Mouse (Mus musculus): ENCODE data around the gene Lce1h. TPM values are rescaled to one million over a fixed set of nuclear protein-coding genes. Genes with fewer than 3 reads are reported as not detected.

The Lce1h gene
- polyA plus RNA-seq (2014; fragmentation: Illumina TruSeq; extraction: RNeasy Lipid Tissue Mini Kit (QIAGEN cat#74804); ENCODE audit: insufficient read depth, low read depth, low replicate concordance): not detected

GRCm38 (mm10) chr3:92764965-92765364 lies at the start of gene Lce1h:
Gene Lce1h, minus strand, starts transcription at chr3:92765065.

GRCm38 (mm10) chr3:92807791-92808190 lies 42.9 kb upstream of the Lce1h start, which contains the start of gene Lce1k:
Gene Lce1k, minus strand, starts transcription at chr3:92807891.

GRCm38 (mm10) chr3:92790414-92790813 lies 25.5 kb upstream of the Lce1h start, which contains the start of gene Lce1j:
Gene Lce1j, minus strand, starts transcription at chr3:92790514.

GRCm38 (mm10) chr3:92778799-92779198 lies 13.9 kb upstream of the Lce1h start, which contains the start of gene Lce1i:
Gene Lce1i, minus strand, starts transcription at chr3:92778899.

GRCm38 (mm10) chr3:92752238-92752637 lies 12.6 kb downstream of the Lce1h start, which contains the start of gene Lce1g:
Gene Lce1g, minus strand, starts transcription at chr3:92752338.

GRCm38 (mm10) chr3:92738996-92739395 lies 25.9 kb downstream of the Lce1h start, which contains the start of gene Gm38119:
Gene Gm38119, minus strand, starts transcription at chr3:92739096.

GRCm38 (mm10) chr3:92720250-92720649 lies 44.6 kb downstream of the Lce1h start, which contains the start of gene Lce1f:
Gene Lce1f, minus strand, starts transcription at chr3:92720350.

Other genes starting within 250 kb of the Lce1h start
- gene 2310046K23Rik, start 230.6 kb downstream of the Lce1h start, polyA plus RNA-seq (2014; fragmentation: Illumina TruSeq; extraction: RNeasy Lipid Tissue Mini Kit (QIAGEN cat#74804); ENCODE audit: insufficient read depth, low read depth, low replicate concordance): not detected
- 0.97 TPM for gene Ivl, start 191.3 kb downstream of the Lce1h start, polyA plus RNA-seq (2014; fragmentation: Illumina TruSeq; extraction: RNeasy Lipid Tissue Mini Kit (QIAGEN cat#74804); ENCODE audit: insufficient read depth, low read depth, low replicate concordance)
- gene Smcp, start 176.1 kb downstream of the Lce1h start, polyA plus RNA-seq (2014; fragmentation: Illumina TruSeq; extraction: RNeasy Lipid Tissue Mini Kit (QIAGEN cat#74804); ENCODE audit: insufficient read depth, low read depth, low replicate concordance): not detected
- gene 2210017I01Rik, start 157.6 kb downstream of the Lce1h start, polyA plus RNA-seq (2014; fragmentation: Illumina TruSeq; extraction: RNeasy Lipid Tissue Mini Kit (QIAGEN cat#74804); ENCODE audit: insufficient read depth, low read depth, low replicate concordance): not detected
- not detected for gene Lce6a, start 143.4 kb downstream of the Lce1h start, polyA plus RNA-seq (2014; fragmentation: Illumina TruSeq; extraction: RNeasy Lipid Tissue Mini Kit (QIAGEN cat#74804); ENCODE audit: insufficient read depth, low read depth, low replicate concordance)
- gene Lce1a1, start 116.8 kb downstream of the Lce1h start, polyA plus RNA-seq (2014; fragmentation: Illumina TruSeq; extraction: RNeasy Lipid Tissue Mini Kit (QIAGEN cat#74804); ENCODE audit: insufficient read depth, low read depth, low replicate concordance): not detected
- not detected for gene Lce1b, start 108.1 kb downstream of the Lce1h start, polyA plus RNA-seq (2014; fragmentation: Illumina TruSeq; extraction: RNeasy Lipid Tissue Mini Kit (QIAGEN cat#74804); ENCODE audit: insufficient read depth, low read depth, low replicate concordance)
- not detected for gene Lce1a2, start 94.8 kb downstream of the Lce1h start, polyA plus RNA-seq (2014; fragmentation: Illumina TruSeq; extraction: RNeasy Lipid Tissue Mini Kit (QIAGEN cat#74804); ENCODE audit: insufficient read depth, low read depth, low replicate concordance)
- gene Lce1c, start 85.8 kb downstream of the Lce1h start, polyA plus RNA-seq (2014; fragmentation: Illumina TruSeq; extraction: RNeasy Lipid Tissue Mini Kit (QIAGEN cat#74804); ENCODE audit: insufficient read depth, low read depth, low replicate concordance): not detected
- gene Lce1d, start 77.9 kb downstream of the Lce1h start, polyA plus RNA-seq (2014; fragmentation: Illumina TruSeq; extraction: RNeasy Lipid Tissue Mini Kit (QIAGEN cat#74804); ENCODE audit: insufficient read depth, low read depth, low replicate concordance): not detected
- not detected for gene Lce1e, start 56.0 kb downstream of the Lce1h start, polyA plus RNA-seq (2014; fragmentation: Illumina TruSeq; extraction: RNeasy Lipid Tissue Mini Kit (QIAGEN cat#74804); ENCODE audit: insufficient read depth, low read depth, low replicate concordance)
- gene Lce1f, start 44.7 kb downstream of the Lce1h start, polyA plus RNA-seq (2014; fragmentation: Illumina TruSeq; extraction: RNeasy Lipid Tissue Mini Kit (QIAGEN cat#74804); ENCODE audit: insufficient read depth, low read depth, low replicate concordance): not detected
- gene Gm38119, start 26.0 kb downstream of the Lce1h start, polyA plus RNA-seq (2014; fragmentation: Illumina TruSeq; extraction: RNeasy Lipid Tissue Mini Kit (QIAGEN cat#74804); ENCODE audit: insufficient read depth, low read depth, low replicate concordance): not detected
- gene Lce1g, start 12.7 kb downstream of the Lce1h start, polyA plus RNA-seq (2014; fragmentation: Illumina TruSeq; extraction: RNeasy Lipid Tissue Mini Kit (QIAGEN cat#74804); ENCODE audit: insufficient read depth, low read depth, low replicate concordance): not detected
- gene Lce1i, start 13.8 kb upstream of the Lce1h start, polyA plus RNA-seq (2014; fragmentation: Illumina TruSeq; extraction: RNeasy Lipid Tissue Mini Kit (QIAGEN cat#74804); ENCODE audit: insufficient read depth, low read depth, low replicate concordance): not detected
- gene Lce1j, start 25.4 kb upstream of the Lce1h start, polyA plus RNA-seq (2014; fragmentation: Illumina TruSeq; extraction: RNeasy Lipid Tissue Mini Kit (QIAGEN cat#74804); ENCODE audit: insufficient read depth, low read depth, low replicate concordance): not detected
- not detected for gene Lce1k, start 42.8 kb upstream of the Lce1h start, polyA plus RNA-seq (2014; fragmentation: Illumina TruSeq; extraction: RNeasy Lipid Tissue Mini Kit (QIAGEN cat#74804); ENCODE audit: insufficient read depth, low read depth, low replicate concordance)
- gene Kprp, start 62.2 kb upstream of the Lce1h start, polyA plus RNA-seq (2014; fragmentation: Illumina TruSeq; extraction: RNeasy Lipid Tissue Mini Kit (QIAGEN cat#74804); ENCODE audit: insufficient read depth, low read depth, low replicate concordance): not detected
- gene Lce1l, start 86.2 kb upstream of the Lce1h start, polyA plus RNA-seq (2014; fragmentation: Illumina TruSeq; extraction: RNeasy Lipid Tissue Mini Kit (QIAGEN cat#74804); ENCODE audit: insufficient read depth, low read depth, low replicate concordance): not detected
- gene 2310050C09Rik, start 105.2 kb upstream of the Lce1h start, polyA plus RNA-seq (2014; fragmentation: Illumina TruSeq; extraction: RNeasy Lipid Tissue Mini Kit (QIAGEN cat#74804); ENCODE audit: insufficient read depth, low read depth, low replicate concordance): not detected
- not detected for gene Lce3a, start 161.2 kb upstream of the Lce1h start, polyA plus RNA-seq (2014; fragmentation: Illumina TruSeq; extraction: RNeasy Lipid Tissue Mini Kit (QIAGEN cat#74804); ENCODE audit: insufficient read depth, low read depth, low replicate concordance)
- not detected for gene Lce3b, start 167.9 kb upstream of the Lce1h start, polyA plus RNA-seq (2014; fragmentation: Illumina TruSeq; extraction: RNeasy Lipid Tissue Mini Kit (QIAGEN cat#74804); ENCODE audit: insufficient read depth, low read depth, low replicate concordance)
- not detected for gene Lce3c, start 179.4 kb upstream of the Lce1h start, polyA plus RNA-seq (2014; fragmentation: Illumina TruSeq; extraction: RNeasy Lipid Tissue Mini Kit (QIAGEN cat#74804); ENCODE audit: insufficient read depth, low read depth, low replicate concordance)
- not detected for gene Lce3d, start 192.3 kb upstream of the Lce1h start, polyA plus RNA-seq (2014; fragmentation: Illumina TruSeq; extraction: RNeasy Lipid Tissue Mini Kit (QIAGEN cat#74804); ENCODE audit: insufficient read depth, low read depth, low replicate concordance)
- gene Lce3e, start 202.0 kb upstream of the Lce1h start, polyA plus RNA-seq (2014; fragmentation: Illumina TruSeq; extraction: RNeasy Lipid Tissue Mini Kit (QIAGEN cat#74804); ENCODE audit: insufficient read depth, low read depth, low replicate concordance): not detected
- gene Lce3f, start 227.2 kb upstream of the Lce1h start, polyA plus RNA-seq (2014; fragmentation: Illumina TruSeq; extraction: RNeasy Lipid Tissue Mini Kit (QIAGEN cat#74804); ENCODE audit: insufficient read depth, low read depth, low replicate concordance): not detected

Data from lung, adult 10 weeks (tissue).